Mouse (Mus musculus): ENCODE results near the gene Smoc1.

The Smoc1 gene

GRCm38 (mm10) chr12:81024993-81025392 is 1.6 kb upstream of the Smoc1 start:
- no peak for DNase-seq (ENCODE audit: low spot score)

GRCm38 (mm10) chr12:81026995-81027942 is 661 bp downstream of the Smoc1 start:
- no peak for DNase-seq (ENCODE audit: low spot score)

- no peak for DNase-seq (ENCODE audit: low spot score)
Observed at GRCm38 (mm10) chr12:81028291-81028920, 1.8 kb downstream of the Smoc1 start.

- no peak for DNase-seq (ENCODE audit: low spot score)
Observed at GRCm38 (mm10) chr12:81029731-81030130, 3.1 kb downstream of the Smoc1 start.

- DNase-seq (ENCODE audit: low spot score), result no peak
Observed at GRCm38 (mm10) chr12:81031579-81031978, 5.0 kb downstream of the Smoc1 start.

- no peak for DNase-seq (ENCODE audit: low spot score)
Observed at GRCm38 (mm10) chr12:81033389-81034041, 6.9 kb downstream of the Smoc1 start.

- no peak for DNase-seq (ENCODE audit: low spot score)
Observed at GRCm38 (mm10) chr12:81034042-81034417, 7.4 kb downstream of the Smoc1 start.

GRCm38 (mm10) chr12:81035850-81036249 is 9.2 kb downstream of the Smoc1 start:
- DNase-seq (ENCODE audit: low spot score), result no peak

GRCm38 (mm10) chr12:81043616-81044015 is 17.0 kb downstream of the Smoc1 start:
- DNase-seq (ENCODE audit: low spot score), result no peak

GRCm38 (mm10) chr12:81046926-81047325 is 20.3 kb downstream of the Smoc1 start:
- no peak for DNase-seq (ENCODE audit: low spot score)

- no peak for DNase-seq (ENCODE audit: low spot score)
Observed at GRCm38 (mm10) chr12:81049661-81050060, 23.1 kb downstream of the Smoc1 start.

GRCm38 (mm10) chr12:81055000-81055705 is 28.5 kb downstream of the Smoc1 start:
- DNase-seq (ENCODE audit: low spot score), result no peak

- no peak for DNase-seq (ENCODE audit: low spot score)
Observed at GRCm38 (mm10) chr12:81055811-81056210, 29.2 kb downstream of the Smoc1 start.

GRCm38 (mm10) chr12:81057619-81058018 is 31.0 kb downstream of the Smoc1 start:
- no peak for DNase-seq (ENCODE audit: low spot score)

- DNase-seq (ENCODE audit: low spot score), result no peak
Observed at GRCm38 (mm10) chr12:81058561-81058960, 32.0 kb downstream of the Smoc1 start.

GRCm38 (mm10) chr12:81061831-81062361 is 35.3 kb downstream of the Smoc1 start:
- no peak for DNase-seq (ENCODE audit: low spot score)

- DNase-seq (ENCODE audit: low spot score), result no peak
Observed at GRCm38 (mm10) chr12:81063336-81063955, 36.8 kb downstream of the Smoc1 start.

GRCm38 (mm10) chr12:81074139-81074538 is 47.5 kb downstream of the Smoc1 start:
- no peak for DNase-seq (ENCODE audit: low spot score)

GRCm38 (mm10) chr12:81074941-81075340 is 48.3 kb downstream of the Smoc1 start:
- no peak for DNase-seq (ENCODE audit: low spot score)

GRCm38 (mm10) chr12:81077953-81078646 is 51.5 kb downstream of the Smoc1 start:
- no peak for DNase-seq (ENCODE audit: low spot score)

GRCm38 (mm10) chr12:81080345-81080744 is 53.7 kb downstream of the Smoc1 start:
- no peak for DNase-seq (ENCODE audit: low spot score)

Measured in layer of hippocampus, adult 9-10 months (tissue).